Mouse (Mus musculus) spleen, adult 12 weeks (tissue): ENCODE results near the gene Ltbp1.

ENCODE experiments used
- DNase-seq: peaks from one replicate; pipeline ENCODE4 v3.0.0; 2022; ENCODE audit warnings: low spot score

The Ltbp1 gene

GRCm38 (mm10) chr17:75304807-75305420 lies 299.5 kb downstream of the Ltbp1 start:
- DNase-seq = no peak

GRCm38 (mm10) chr17:75305714-75306113 lies 300.3 kb downstream of the Ltbp1 start:
- no peak for DNase-seq

GRCm38 (mm10) chr17:75307070-75308011 lies 302.0 kb downstream of the Ltbp1 start:
- no peak for DNase-seq

- no peak for DNase-seq
Observed at GRCm38 (mm10) chr17:75317106-75317505, 311.7 kb downstream of the Ltbp1 start.

- DNase-seq = no peak
Observed at GRCm38 (mm10) chr17:75323229-75323628, 317.9 kb downstream of the Ltbp1 start.

- DNase-seq = no peak
Observed at GRCm38 (mm10) chr17:75323766-75324165, 318.4 kb downstream of the Ltbp1 start.

GRCm38 (mm10) chr17:75328102-75328639 lies 322.8 kb downstream of the Ltbp1 start:
- DNase-seq = no peak

GRCm38 (mm10) chr17:75330366-75330765 lies 325.0 kb downstream of the Ltbp1 start:
- no peak for DNase-seq

- no peak for DNase-seq
Observed at GRCm38 (mm10) chr17:75331421-75331951, 326.1 kb downstream of the Ltbp1 start.

GRCm38 (mm10) chr17:75332289-75332688 lies 326.9 kb downstream of the Ltbp1 start:
- DNase-seq = no peak

GRCm38 (mm10) chr17:75333011-75333410 lies 327.6 kb downstream of the Ltbp1 start:
- no peak for DNase-seq

GRCm38 (mm10) chr17:75333759-75334158 lies 328.4 kb downstream of the Ltbp1 start:
- DNase-seq = no peak

- DNase-seq = no peak
Observed at GRCm38 (mm10) chr17:75335649-75336048, 330.3 kb downstream of the Ltbp1 start.

- DNase-seq = no peak
Observed at GRCm38 (mm10) chr17:75341227-75341626, 335.9 kb downstream of the Ltbp1 start.

GRCm38 (mm10) chr17:75345116-75345515 lies 339.7 kb downstream of the Ltbp1 start:
- DNase-seq = no peak

GRCm38 (mm10) chr17:75347414-75347813 lies 342.0 kb downstream of the Ltbp1 start:
- no peak for DNase-seq

GRCm38 (mm10) chr17:75349109-75349508 lies 343.7 kb downstream of the Ltbp1 start:
- no peak for DNase-seq

- DNase-seq = no peak
Observed at GRCm38 (mm10) chr17:75349602-75350001, 344.2 kb downstream of the Ltbp1 start.

- DNase-seq = no peak
Observed at GRCm38 (mm10) chr17:75353323-75353722, 348.0 kb downstream of the Ltbp1 start.

GRCm38 (mm10) chr17:75355431-75355830 lies 350.1 kb downstream of the Ltbp1 start:
- DNase-seq = no peak

- no peak for DNase-seq
Observed at GRCm38 (mm10) chr17:75360111-75360510, 354.7 kb downstream of the Ltbp1 start.

GRCm38 (mm10) chr17:75366332-75366731 lies 361.0 kb downstream of the Ltbp1 start:
- no peak for DNase-seq
